Mouse (Mus musculus): ENCODE data around the gene Cox15.

DNA sequence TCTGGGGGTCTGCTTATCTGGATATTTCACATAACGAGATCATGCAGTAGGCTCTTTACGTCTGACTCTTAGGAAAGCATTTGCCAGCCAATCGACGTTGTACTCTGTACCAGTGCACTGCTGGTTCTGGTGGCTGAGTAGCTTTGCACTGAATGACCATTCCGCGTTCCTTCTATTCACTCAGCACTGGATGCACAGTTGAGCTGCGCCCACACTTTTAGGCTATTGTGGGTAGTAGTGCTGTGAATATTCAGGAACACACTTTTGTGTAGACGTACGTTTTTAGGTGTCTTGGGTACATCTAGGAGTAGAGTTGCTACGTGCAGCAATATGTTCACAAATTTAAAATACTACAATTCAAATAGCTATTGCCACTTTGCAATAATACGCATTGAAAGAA lies 32.7 kb downstream of the Cox15 start:
- TF ChIP-seq MAZ (IDR thresholded peaks at IDR 0.05; ENCODE audit: low read depth, low read length) (no peak), CHD2 (IDR thresholded peaks at IDR 0.05; ENCODE audit: low read length) (no peak), TAL1 (IDR thresholded peaks at IDR 0.05; ENCODE audit: low read length) (no peak), POLR2A (IDR thresholded peaks at IDR 0.05; ENCODE audit: control insufficient read depth in 1 of 2, insufficient read depth in 1 of 2, low read depth in 1 of 2, low read length in 2 of 2, poor library complexity in 1 of 2) (no peak), GATA1 (IDR thresholded peaks at IDR 0.05; ENCODE audit: low read depth, low read length) (no peak), MAX (IDR thresholded peaks at IDR 0.05; ENCODE audit: low read length) (no peak), CTCF (IDR thresholded peaks at IDR 0.05 in 2 of 3, conservative IDR thresholded peaks at IDR 0.05 in 1 of 3; ENCODE audit: control insufficient read depth in 1 of 3, insufficient read depth in 1 of 3, low read depth in 2 of 3, low read length in 3 of 3, poor library complexity in 1 of 3, severe bottlenecking in 1 of 3) (no peak), ZNF384 (IDR thresholded peaks at IDR 0.05; ENCODE audit: low read depth, low read length) (no peak), POLR2AphosphoS5 (IDR thresholded peaks at IDR 0.05; ENCODE audit: borderline replicate concordance, low read depth, low read length) (no peak), USF2 (IDR thresholded peaks at IDR 0.05; ENCODE audit: borderline replicate concordance in 1 of 2, insufficient read depth in 1 of 2, low read depth in 1 of 2, low read length in 2 of 2) (no peak), RAD21 (IDR thresholded peaks at IDR 0.05; ENCODE audit: low read depth, low read length) (no peak), E2F4 (IDR thresholded peaks at IDR 0.05; ENCODE audit: borderline replicate concordance, low read depth, low read length) (no peak), TCF12 (IDR thresholded peaks at IDR 0.05; ENCODE audit: low read depth, low read length) (no peak)
